Mouse (Mus musculus) cerebellum, adult 2 months (tissue): ENCODE results near the gene Rabgap1l.

ENCODE experiments used
- CTCF ChIP-seq: fragments of 200-500 bp; IDR thresholded peaks from 2 replicates; pipeline ENCODE4 v1.5.1; 2011; ENCODE audit warnings: low read depth, mild to moderate bottlenecking, control low read depth, low read length, moderate library complexity, borderline replicate concordance; ENCODE audit not compliant: insufficient read depth
- POLR2A ChIP-seq: fragments of 200-500 bp; IDR thresholded peaks from 2 replicates; pipeline ENCODE4 v1.6.1; 2011; ENCODE audit warnings: low read length, control low read depth, borderline replicate concordance; ENCODE audit not compliant: insufficient read depth

DNA sequence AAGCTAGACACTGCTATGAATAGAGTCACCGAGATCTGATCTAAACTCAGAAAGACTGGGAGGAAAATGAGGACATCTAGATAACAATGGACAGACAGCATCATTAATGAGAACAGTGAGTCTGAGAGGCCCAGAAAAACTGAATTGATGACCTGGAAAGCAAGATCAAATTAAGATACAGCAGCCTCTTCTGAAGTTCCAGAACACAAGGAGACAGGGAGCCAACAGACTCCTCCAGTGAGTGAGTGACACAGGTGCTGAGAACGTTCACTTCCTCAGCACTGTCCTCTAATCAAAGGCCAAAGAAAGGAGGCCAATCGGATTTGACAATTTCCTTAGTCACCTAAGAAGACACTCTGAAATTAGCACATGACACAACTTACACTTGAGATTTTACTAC, 307.3 kb downstream of the Rabgap1l start:
- no peak for TF ChIP-seq POLR2A
- TF ChIP-seq CTCF: no peak
